Mouse (Mus musculus) hindbrain, postnatal 0 days (tissue): Measurements from ENCODE around the gene Acox2. TPM values are rescaled to one million over a fixed set of nuclear protein-coding genes. Genes with fewer than 3 reads are reported as not detected.

ENCODE experiments used
- ATAC-seq: fragments of 200-750 bp; cut with Nextera tagmentation; 2 replicates; pipeline ENCODE4 v1.8.0; 2017; ENCODE audit warnings: mild to moderate bottlenecking, moderate TSS enrichment, moderate library complexity
- DNase-seq: peaks from one replicate; pipeline ENCODE4 v3.0.0-alpha.2; 2015; ENCODE audit warnings: low spot score
- H3K27ac ChIP-seq: fragments of 300-500 bp; sonication (generic); 2 replicates; pipeline ENCODE4 v1.5.1; 2014; ENCODE audit warnings: mild to moderate bottlenecking
- H3K27me3 ChIP-seq: fragments of 300-500 bp; sonication (generic); 2 replicates; pipeline ENCODE4 v1.6.1; 2014; ENCODE audit warnings: low read length, mixed read lengths; ENCODE audit not compliant: insufficient read depth
- H3K36me3 ChIP-seq: fragments of 300-500 bp; sonication (generic); 2 replicates; pipeline ENCODE4 v1.6.1; 2014; ENCODE audit warnings: low read length, mixed read lengths; ENCODE audit not compliant: insufficient read depth
- H3K4me1 ChIP-seq: fragments of 300-500 bp; sonication (generic); 2 replicates; pipeline ENCODE4 v1.6.1; 2014; ENCODE audit warnings: antibody characterized with exemption, low read length, mixed read lengths; ENCODE audit not compliant: insufficient read depth
- H3K4me2 ChIP-seq: fragments of 300-500 bp; sonication (generic); 2 replicates; pipeline ENCODE4 v1.6.1; 2014; ENCODE audit warnings: low read depth, mild to moderate bottlenecking, low read length, moderate library complexity, mixed read lengths
- H3K4me3 ChIP-seq: fragments of 300-500 bp; sonication (generic); 2 replicates; pipeline ENCODE4 v1.5.1; 2014; ENCODE audit warnings: low read length
- H3K9ac ChIP-seq: fragments of 300-500 bp; sonication (generic); replicated peaks from 2 replicates; pipeline ENCODE4 v1.6.1; 2014; ENCODE audit warnings: mild to moderate bottlenecking, low read length, moderate library complexity, mixed read lengths
- H3K9me3 ChIP-seq: fragments of 300-500 bp; sonication (generic); 2 replicates; pipeline ENCODE4 v1.6.1; 2016; ENCODE audit warnings: low read length, mixed read lengths
- CTCF ChIP-seq: IDR thresholded peaks from 2 replicates; pipeline ENCODE4 v1.5.1; 2016; ENCODE audit warnings: antibody characterized with exemption, control low read depth, low read depth
- WGBS: fragments of 180-500 bp; shearing (Covaris S2); extraction: QIAGEN DNeasy Blood & Tissue Kit; methylation state at CpG from one replicate; pipeline ENCODE4 v1.1.7; 2014; 5-methylcytosine and 5-hydroxymethylcytosine counted together
- polyA plus RNA-seq: library from polyadenylated mRNA; unstranded; fragments of >200 nt; fragmentation: Nextera tagmentation; extraction: Ambion mirVana; gene quantifications from 2 replicates; pipeline ENCODE4 v1.2.1, GENCODE M21; 2015
- total RNA-seq: library from RNA; depleted of rRNA; stranded (reverse); fragments of >200 nt; gene quantifications from 2 replicates; pipeline ENCODE4 v1.2.3, GENCODE M21; 2014

The Acox2 gene
- total and polyA plus RNA-seq, 2 experiments from 2014 or later: 0.41 TPM; not detected in 1

DNA sequence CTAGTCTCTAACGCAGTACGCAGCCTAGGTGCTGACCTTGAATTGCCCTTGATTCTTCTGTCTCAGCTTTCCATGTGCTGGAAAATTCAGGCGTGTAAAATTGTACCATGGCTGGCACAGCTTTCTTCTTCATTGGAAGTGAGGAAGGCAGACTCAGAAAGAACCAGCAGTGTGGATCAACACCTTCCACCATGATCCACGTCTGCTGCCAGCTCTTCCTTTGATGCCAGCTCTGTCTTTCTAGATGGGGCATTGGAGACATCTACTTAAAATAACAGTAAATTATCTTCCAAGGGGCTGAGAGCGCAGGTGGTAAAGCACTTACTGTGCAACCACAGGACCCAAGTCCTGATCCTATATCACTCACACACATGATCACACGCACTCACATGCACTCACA lies 66.4 kb downstream of the Acox2 start:
- no peak overlapping the region for H3K9ac ChIP-seq
- no peak overlapping the region for H3K4me2 ChIP-seq
- WGBS: 84% methylated on average over 6 of the region's 6 CpGs
- no peaks in the 10 kb centered on the region for H3K27me3 ChIP-seq
- ATAC-seq (no peak), DNase-seq (no peak)
- no peaks in the 10 kb centered on the region for H3K9me3 ChIP-seq
- H3K4me1 ChIP-seq: no peaks in the 10 kb centered on the region
- H3K4me3 ChIP-seq: no peak overlapping the region
- no peak for TF ChIP-seq CTCF
- no peak overlapping the region for H3K27ac ChIP-seq
- H3K36me3 ChIP-seq: no peaks in the 10 kb centered on the region

DNA sequence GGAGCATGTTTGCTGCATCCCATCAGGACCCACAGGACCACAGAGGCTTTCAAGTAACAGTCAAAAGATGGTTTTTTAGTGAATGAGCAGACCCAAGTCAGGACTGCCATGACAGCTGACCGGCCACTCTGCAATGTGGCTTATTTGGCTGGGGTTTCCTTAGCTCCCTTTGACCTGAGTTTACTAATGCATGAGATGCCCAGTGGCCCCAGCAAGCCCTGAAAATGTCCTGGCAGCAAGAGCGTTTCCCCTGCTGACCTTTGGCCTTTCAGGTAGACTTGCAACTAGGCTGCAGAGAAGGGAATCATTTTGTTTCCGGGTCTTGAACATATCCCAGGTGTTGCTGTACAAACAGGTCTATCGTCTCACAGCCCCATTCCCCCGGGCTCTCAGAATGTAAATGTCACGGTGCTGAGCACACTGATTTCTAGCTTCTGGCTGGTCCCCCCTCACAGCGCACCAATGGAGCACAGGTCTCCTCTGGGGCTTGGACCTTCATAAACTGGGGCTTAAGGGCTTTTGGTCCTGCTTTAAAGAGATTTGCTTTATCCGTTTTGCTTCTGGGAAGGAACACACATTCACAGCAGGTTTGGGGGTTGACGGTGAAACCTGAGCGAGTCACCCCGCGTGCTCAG lies 67.7 kb downstream of the Acox2 start:
- no peak overlapping the region for H3K4me3 ChIP-seq
- H3K9me3 ChIP-seq: no peaks in the 10 kb centered on the region
- ATAC-seq: no peak
- no peak for TF ChIP-seq CTCF
- 73% methylated on average over 12 of the region's 12 CpGs for WGBS
- DNase-seq: no peak
- no peaks in the 10 kb centered on the region for H3K27me3 ChIP-seq
- no peak overlapping the region for H3K9ac ChIP-seq
- no peak overlapping the region for H3K27ac ChIP-seq
- no peaks in the 10 kb centered on the region for H3K4me1 ChIP-seq
- H3K36me3 ChIP-seq: no peaks in the 10 kb centered on the region
- H3K4me2 ChIP-seq: no peak overlapping the region

DNA sequence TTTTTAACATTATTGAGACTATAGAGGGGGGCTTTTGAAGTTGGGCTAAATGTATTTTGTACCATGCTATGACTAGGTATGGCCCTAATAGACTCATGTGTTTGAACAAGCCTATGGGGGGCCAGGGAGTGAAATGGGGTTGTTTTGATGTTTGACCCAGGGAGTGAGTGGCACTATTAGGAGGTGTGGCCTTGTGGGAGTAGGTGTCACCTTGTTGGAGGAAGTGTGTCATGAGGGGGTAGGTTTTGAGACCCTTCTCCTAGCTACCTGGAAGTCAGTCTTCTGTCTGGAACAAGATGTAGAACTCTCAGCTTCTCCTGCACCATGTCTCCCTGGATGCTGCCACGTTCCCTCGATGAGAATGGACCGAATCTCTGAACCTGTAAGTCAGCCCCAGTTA lies 68.6 kb downstream of the Acox2 start:
- TF ChIP-seq CTCF: no peak
- WGBS: 90% methylated on average over 3 of the region's 3 CpGs

DNA sequence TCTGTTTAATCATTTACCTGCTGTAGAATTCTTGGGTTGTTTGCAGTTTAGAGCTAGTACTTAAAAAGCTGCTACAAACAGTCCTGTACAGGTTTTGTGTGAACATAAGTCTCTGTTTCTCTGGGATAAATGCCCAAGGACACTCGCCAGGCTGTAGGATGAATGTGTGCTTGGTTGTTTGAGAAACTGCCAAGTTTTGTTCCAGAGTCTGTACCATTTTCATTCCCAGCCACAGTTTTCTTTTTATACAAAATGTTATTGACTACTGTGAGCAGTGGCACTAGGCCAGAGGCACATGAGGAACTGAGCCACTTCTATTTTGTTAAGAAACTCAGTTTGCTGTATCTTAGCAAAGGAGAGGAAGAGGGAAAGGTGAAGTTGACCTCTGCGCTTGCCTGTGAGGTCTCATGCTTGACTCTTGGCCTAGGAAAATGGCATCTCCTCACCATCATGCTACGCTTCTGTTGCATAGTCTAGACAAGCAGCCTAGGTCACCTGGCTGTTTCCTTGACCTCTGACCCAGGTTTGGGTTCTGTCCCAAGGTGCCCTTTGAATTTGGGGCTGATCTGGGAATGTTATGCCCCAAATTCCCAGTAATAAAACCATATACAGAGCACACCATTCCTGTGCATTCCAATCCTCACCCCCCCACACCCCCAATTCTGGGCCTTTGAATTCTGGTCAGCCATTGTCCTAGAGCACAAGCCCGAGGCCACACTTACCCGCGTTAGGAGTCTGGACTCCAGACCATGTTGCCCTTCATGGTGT lies 72.7 kb downstream of the Acox2 start:
- WGBS: 77% methylated on average over 6 of the region's 6 CpGs
- TF ChIP-seq CTCF: no peak
- Histone ChIP-seq H3K9ac (no peak overlapping the region), H3K4me3 (no peak overlapping the region), H3K9me3 (no peaks in the 10 kb centered on the region), H3K27ac (0 out of 2 replicates have a peak overlapping the region, but pooled peaks have one; percentile 36), H3K27me3 (no peaks in the 10 kb centered on the region), H3K4me1 (no peaks in the 10 kb centered on the region), H3K4me2 (no peak overlapping the region), H3K36me3 (no peaks in the 10 kb centered on the region)
- DNase-seq: peak; percentile 51
- ATAC-seq: no peak

More for the DNA sequence above, 68.6 kb downstream of the Acox2 start:
- no peak for DNase-seq
- Histone ChIP-seq H3K4me1 (no peaks in the 10 kb centered on the region), H3K9ac (no peak overlapping the region), H3K4me2 (no peak overlapping the region), H3K27me3 (no peaks in the 10 kb centered on the region), H3K36me3 (no peaks in the 10 kb centered on the region), H3K9me3 (no peaks in the 10 kb centered on the region), H3K4me3 (no peak overlapping the region), H3K27ac (no peak overlapping the region)
- ATAC-seq: no peak

DNA sequence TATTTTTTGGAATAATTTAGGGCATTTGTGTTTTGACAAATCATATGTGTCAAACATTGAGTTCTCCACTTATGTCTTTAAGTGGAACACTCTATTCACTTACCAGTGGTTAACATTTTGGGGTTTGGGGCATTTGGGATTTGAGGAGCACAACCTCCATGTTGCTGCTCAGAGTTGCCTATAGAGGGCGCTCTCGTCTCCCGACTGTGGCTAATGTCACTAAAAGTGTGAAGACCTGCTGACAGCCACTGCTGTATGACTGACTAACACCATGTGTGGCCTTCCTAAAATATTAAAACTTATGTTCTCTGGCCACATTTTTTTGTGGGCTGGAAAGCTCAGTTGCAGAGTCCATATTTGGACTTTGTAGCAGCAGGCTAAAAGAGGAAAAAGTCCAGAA lies 75.8 kb downstream of the Acox2 start:
- Histone ChIP-seq H3K9ac (no peak overlapping the region), H3K4me1 (no peaks in the 10 kb centered on the region), H3K9me3 (no peaks in the 10 kb centered on the region), H3K36me3 (no peaks in the 10 kb centered on the region), H3K27me3 (no peaks in the 10 kb centered on the region), H3K4me2 (no peak overlapping the region), H3K4me3 (no peak overlapping the region), H3K27ac (no peak overlapping the region)
- TF ChIP-seq CTCF: no peak; the same call in 1 of the 2 replicates
- WGBS: 67% methylated on average over 3 of the region's 3 CpGs
- ATAC-seq (no peak), DNase-seq (no peak)

DNA sequence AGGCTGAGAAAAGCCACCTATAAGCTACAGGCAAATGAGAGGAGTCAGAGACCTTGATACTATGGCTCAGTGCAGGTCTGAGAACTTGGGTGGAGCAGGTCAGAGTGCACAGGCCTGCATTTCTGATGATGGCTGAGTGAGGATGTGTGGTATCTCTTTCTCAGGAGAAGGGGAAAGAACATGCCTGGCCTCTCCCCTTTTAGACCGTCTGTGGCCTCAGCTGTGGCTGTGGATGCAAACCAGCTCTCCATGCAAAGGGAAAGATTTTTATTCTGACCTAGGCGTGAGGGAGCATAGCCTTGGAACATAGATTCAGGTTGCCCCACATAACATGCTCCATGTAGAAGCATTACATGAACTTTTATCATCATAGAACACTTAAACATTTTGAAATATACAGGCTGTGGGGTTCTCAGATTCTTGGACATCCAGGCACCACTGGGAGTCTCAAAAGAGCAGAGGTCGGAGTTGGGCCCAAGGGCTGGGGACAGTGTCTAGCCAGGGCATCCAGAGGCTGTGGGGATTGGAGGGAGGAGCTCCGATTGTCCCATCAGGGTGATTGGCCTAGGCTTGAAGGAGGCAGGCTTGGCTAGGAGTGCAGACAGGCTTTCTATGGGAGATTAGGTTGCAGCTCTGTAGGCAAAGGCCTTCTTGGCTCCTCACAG lies 78.7 kb downstream of the Acox2 start:
- Histone ChIP-seq H3K4me1 (no peaks in the 10 kb centered on the region), H3K9me3 (no peaks in the 10 kb centered on the region), H3K27me3 (no peaks in the 10 kb centered on the region), H3K36me3 (no peaks in the 10 kb centered on the region), H3K27ac (no peak overlapping the region), H3K4me2 (no peak overlapping the region), H3K9ac (no peak overlapping the region), H3K4me3 (no peak overlapping the region)
- TF ChIP-seq CTCF: no peak
- 74% methylated on average over 4 of the region's 4 CpGs for WGBS
- DNase-seq (no peak), ATAC-seq (no peak)
